Mouse (Mus musculus) skeletal muscle tissue, adult 2 months (tissue): Measurements from ENCODE around the gene Thsd4.
A peak's percentile ranks its signal among the peaks of the same experiment; 100 is the strongest.
"Not testable (repeated sequence)": the region's sequence is repeated elsewhere in the genome, so short reads cannot be mapped to it uniquely, and the experiment has no call there.

Experiments
- DNase-seq: peaks from one replicate; pipeline ENCODE4 v3.0.0-alpha.2; 2012; ENCODE audit warnings: low read depth, low spot score

Gene Thsd4

DNA sequence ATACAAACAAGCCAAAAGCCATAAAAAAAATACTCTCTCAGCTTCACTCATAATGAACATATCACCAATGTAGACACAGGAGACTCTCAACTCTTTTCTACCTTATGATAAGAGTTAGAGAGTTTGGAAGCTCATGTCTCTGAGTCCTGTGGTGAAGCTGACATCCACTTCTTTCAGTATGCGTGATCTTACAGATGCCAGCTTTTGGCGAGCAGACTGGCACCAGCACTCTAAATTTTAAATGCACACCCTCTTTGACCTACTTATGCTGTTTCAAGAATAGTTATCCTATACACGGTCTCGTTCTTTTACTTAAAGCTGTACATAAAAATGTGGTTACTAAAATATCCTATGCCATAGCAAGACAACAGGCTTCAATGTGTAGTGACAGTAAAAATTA is 524.1 kb downstream of the Thsd4 start:
- DNase-seq, result no peak

DNA sequence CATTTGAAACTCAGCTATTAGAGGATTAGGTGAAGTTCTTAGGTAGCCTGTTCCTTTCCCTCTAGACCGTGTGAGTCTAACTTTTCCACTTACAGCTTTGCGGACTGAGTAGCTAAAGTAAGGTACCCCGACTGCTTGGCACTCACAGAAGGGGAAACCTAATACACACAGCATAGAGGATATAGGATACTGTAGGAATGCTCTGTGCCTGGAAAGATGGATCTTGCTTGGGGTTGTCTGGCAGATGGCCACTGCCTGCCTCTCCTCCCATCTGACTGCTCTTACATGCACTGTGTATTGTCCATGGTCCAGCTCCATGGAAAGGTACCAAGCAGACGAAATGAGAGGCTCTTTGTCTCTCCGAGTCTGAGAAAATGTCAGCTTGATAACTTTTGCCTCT is 530.4 kb downstream of the Thsd4 start:
- DNase-seq, result peak; percentile 1

DNA sequence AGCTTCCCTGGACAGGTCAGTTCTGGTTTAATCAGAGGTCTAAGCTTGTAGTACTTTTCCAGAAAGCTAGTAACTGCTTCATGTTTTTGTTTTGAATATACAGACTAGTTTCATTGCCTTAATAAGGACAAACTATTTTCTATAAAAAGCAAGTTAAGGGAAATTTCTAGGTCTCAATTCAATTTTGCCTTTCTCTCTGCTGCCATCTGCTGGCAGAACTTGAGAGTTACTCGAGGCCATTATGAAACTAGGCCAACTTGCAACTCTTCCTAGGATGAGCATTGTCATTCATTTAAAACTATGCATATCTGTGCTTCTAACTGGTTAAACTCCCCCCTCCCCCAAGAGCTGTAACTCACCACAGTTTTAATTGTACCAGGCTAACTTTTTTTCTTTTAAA is 532.0 kb downstream of the Thsd4 start:
- DNase-seq, result peak; percentile 21

DNA sequence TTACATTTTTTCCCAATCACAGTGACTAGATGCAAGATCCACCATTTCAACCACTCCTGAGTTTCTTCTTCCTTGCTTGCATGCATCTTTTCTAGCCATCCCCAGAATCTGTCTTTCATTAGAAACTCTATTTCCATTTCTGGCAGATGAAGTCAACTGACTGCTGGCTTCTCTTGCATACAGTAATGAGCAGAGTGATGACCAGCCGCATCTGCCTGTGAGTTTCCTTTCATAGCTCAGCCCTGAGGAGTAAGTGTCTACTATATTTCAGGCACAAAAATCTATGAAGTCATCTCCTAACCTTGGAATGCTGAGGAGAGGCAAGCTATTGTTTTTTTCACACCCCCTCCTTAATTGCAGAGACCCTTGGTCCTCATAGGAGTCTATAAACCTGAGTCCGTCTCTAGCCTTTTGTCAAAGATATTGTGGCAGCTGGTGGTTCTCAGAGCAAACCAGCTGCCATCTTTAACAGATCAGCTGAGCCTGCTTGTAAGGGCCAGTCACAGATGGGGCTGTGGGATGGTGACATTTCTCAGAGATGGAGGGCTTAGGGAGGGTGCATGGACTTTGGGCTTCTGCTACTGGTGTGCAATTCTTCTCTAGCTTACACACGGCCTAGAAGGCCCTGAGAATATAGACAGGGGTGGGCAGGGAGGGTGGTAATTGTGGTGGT is 535.8 kb downstream of the Thsd4 start:
- no peak for DNase-seq

DNA sequence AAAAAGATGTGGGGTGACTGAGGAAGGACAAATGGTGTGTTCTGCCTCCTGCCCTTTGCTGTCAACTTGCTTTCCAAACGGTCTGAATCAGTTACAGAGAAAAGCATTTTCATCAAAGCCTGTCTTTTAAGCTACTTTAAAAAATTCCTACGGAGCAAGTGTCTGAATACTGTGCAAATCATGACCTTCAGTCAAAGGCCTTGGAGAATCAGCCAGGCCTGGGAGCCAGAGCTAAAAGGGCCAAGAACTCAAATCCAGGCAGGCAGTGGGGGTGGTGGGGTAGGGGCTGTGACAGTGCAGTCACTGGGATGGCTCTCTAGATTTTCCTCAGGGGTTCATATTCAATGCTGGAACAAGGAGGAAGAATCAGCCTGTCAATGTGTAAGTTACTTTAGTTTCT is 540.7 kb downstream of the Thsd4 start:
- no peak for DNase-seq

DNA sequence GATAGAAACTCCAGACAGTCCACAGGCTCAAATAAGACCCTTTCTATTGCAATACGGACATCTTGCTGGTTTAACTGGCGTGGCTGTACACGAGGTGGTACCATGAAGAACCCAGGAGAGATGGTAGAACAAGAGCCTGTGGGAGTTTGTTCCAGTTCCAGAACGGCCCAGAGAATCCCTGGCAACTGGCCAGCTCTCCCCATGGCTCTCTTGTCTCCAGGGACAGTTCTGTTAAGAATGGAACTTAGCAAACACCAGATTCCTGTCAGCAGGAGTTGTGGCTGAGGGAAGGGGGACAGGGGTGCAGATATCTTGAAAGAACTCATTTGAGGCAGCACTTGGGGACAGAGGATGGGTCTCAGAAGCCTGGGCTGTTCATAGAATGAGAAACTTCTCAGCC is 550.6 kb downstream of the Thsd4 start:
- DNase-seq, result no peak

DNA sequence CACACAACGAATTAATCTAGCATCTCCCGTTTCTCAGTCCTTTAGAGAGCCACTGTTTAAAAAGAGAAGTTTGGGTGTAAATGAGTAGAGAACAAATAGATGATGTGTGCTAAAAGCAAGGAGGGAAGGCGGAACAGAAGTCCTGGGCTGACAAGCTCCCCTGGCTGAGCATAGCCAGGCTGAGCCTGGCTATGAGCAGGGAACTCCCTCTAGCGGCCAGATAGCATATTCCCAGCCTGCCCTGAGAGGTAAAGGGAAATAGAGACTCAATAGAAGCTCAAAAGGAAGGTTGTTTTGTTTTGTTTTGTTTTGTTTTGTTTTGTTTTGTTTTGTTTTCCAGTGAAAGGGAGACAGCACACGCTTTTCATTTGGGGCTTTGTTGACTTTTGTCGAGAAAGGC is 552.5 kb downstream of the Thsd4 start:
- peak; percentile 43 for DNase-seq

DNA sequence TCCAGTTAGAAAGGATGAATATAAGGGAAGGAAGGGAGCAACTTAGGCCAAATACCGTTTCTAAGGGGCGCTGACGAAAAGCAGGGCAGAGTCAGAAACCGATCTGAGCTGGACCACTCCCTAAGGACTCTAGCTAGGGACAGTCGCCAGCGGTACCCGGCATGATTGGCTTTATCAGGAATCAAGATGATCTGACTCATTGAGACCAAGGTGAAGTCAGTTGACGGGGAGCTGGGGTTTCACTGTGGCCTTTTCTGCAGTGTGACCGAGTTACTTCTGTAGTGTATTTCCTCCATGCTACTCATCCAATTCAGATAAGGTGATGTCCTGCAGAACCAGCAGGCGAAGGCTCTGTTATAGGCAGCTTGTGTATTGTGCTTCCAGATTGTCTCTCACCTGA is 556.8 kb downstream of the Thsd4 start:
- no peak for DNase-seq

DNA sequence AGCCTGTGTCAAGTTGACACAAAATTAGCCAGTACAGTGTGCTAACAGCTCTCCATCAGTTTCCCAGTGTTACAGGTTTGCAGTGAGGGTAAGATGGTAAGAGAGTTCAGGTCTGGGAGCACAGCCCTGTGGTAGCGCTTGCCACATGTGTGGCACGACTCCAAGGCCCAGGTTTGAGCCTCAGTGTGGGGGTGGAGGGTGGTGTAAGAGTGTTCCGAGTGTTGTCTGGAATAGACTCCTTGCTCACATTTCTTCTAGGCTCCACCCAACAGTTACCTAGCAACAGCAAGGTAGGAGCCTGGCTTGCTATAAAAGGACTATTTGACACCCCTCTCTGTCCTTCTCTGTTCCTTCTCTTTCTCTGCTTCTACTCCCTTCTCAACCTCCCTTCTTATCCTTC is 557.5 kb downstream of the Thsd4 start:
- DNase-seq, result no peak

DNA sequence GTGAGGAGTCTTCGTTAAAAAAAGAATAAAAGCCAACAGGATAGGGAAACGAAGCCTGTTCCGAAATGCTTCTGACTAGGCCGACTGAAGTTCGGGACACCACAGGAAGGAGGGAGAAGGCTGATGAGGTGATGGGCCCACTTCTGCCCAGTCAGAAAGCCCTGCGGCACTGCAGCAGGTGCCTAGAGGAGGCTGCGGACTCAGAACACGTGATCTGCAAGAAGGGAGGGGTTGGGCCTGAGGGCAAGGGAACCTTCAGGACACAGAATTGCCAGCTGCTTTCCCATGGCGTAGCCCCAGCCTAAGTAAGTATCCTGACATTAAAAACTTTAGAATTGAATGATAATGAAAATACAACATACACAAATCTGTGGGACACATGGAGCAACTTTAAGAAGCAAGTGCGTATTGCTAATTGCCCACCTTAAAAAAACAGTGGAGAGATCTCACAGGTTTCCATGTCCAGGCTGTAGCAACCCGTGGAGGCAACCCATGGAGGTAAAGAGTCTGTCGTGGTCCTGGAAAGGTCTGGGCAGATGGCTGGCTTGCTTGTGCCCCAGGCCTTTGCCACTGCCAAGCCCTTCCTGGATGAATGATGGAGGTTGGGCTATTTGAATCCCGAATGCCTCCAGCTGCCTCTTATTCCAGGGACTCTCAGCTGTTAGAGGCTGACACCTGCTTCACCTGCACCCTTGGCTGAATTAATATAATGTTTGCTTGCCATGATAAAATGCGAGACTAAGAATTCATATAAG is 560.5 kb downstream of the Thsd4 start:
- no peak for DNase-seq

DNA sequence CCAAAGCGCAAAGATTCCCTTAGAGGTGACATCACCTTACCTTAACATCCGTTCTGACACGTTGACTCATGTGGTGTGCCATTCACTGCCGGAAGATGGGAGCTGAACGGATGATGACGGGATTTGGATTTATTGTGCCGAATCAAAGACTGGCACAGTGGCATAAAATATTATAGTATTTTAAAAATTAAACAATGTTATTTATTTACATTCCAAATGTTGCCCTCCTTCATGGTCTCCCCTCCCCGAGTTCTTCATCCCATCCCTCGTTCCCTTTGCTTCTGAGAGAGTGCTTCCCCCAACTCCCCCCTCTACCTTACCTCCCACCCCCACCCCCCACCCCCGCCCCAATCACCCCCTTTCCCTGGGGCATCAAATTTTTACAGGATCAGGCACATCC is 561.3 kb downstream of the Thsd4 start, which contains the start of gene Nr2e3:
Gene Nr2e3, minus strand, starts transcription at position 101 of the 400 bp plus-strand sequence.
- DNase-seq, result no peak

DNA sequence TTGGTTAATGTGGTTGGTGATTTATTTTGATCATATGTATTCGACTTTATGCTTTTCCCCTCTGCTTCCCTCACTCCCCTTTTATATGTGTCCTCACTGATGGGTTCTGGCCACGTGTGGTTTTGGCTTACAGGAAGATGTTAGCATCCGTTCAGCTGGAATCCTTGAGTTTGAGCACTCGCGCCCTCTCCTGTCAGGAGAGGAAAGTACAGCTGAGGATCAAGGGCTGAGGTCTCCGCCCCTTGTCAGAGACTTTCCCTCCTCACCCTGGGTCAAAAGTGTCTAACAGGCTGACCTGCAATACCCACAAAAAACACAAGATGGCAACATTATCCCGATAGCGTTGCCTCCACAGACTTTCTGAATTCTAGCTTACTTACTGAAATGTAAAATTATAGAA is 562.6 kb downstream of the Thsd4 start:
- DNase-seq, result peak; percentile 71

DNA sequence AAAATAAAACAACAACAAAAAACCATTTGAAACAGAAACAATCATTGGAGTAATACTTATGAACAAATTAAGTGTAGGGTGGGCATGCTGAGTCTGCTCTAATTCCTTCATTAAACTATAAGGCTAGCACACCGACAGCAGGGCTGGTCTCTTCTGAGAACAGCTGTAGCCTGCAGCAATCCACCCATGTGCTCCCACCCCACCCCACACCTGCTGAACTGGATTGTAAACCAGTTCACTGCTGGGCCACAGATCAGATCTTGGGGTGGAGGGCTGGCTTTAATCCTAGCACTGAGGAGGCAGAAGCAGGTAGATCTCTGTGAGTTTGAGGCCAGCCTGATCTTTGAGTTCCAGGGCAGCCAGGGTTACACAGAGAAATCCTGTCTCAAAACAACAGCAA is 563.7 kb downstream of the Thsd4 start:
- DNase-seq, result not testable (repeated sequence)

DNA sequence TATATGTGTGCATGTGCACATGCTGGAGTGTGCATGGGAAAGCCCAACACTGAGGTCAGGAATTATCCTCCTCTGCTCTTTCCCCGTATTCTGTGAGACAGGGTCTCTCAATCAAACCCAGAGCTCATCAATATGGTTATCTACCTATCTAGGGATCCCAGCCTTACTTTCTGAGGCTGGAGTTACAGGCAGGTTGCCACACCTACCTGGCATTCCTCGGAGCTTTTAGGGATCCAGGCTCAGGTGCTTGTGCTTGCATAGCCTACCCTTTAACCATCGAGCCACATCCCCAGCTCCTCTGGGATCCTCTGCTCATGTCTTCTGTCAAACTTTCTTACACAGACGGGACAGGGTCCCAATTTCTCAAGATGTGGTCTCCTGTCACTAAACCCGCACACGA is 565.4 kb downstream of the Thsd4 start:
- DNase-seq, result no peak

DNA sequence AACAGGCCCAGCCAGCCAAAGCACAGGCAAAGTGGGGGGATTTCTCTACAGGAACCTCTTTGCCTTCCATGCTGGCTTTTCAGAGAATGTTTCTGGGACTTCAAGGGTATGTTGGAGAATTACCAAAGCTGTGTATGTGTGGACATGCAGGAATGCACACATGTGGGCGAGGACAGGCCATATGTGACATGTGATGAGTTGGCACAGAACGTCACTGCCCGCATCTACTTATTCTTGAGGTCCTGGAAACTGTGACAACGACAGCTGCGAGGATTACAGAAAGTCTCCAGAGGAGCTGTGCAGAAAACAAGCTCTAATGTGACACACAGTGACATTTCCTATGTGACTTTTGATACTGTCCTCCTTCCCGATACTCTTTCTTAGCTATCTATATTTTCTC is 566.2 kb downstream of the Thsd4 start:
- no peak for DNase-seq

DNA sequence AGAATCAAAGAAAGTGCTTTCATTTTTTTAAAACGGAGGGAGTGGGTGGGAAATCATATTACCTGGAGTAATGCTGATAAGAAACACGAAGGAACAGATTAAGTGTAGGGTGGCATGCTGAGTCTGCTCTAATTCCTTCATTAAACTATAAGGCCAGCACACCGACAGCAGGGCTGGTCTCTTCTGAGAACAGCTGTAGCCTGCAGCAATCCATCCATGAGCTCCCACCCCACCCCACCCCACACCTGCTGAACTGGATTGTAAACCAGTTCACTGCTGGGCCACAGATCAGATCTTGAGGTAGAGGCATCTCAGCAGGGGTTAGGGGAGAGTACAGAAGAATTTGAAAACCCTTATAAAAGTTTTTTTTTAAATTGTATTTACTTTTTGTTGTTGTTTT is 566.6 kb downstream of the Thsd4 start:
- DNase-seq, result no peak

DNA sequence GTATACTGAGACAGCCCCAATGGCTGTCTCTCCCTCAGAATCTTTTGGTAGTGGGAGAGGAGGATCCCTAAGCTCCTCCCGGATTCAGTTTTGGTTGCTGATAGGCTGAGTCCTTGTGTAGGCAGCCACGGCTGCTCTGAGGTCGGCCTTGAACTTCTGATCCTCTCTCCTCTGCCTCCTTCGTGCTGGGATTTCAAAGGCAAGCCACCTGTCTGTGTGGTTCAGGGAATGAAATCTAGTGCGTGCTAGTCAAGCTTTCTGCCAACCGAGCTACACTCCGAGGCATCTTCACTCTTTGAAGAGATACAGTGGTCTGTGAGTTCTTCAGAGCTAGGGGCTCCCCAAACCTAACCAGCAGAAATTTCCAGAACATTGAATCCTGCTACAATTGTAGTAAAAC is 568.3 kb downstream of the Thsd4 start:
- DNase-seq, result no peak

DNA sequence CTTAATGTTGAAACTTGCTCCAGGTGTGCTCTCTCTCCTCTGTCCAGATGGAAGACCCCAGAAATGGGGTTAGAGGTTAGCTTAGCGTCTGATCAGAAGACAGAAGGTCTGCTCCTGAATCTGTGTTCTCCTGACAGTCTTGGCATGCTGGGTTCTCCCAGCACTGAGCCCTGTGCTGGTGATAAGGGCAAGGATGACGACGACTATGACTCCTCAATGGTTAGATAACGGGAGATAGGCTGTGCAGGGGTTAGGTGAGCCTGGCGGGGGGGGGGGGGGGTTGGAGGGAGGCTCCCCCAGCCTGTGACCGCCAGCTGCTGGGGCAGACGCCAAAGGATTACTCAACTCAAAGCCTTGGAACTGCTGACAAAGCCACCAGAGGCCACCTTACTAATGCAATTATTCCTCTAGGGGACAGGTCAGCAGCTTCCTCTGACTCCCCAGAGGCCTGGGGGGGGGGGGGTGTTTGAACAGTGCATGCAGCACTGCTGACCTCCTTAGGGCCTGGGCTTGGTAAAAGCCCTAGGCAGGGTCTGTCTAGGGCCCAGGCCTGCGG is 569.3 kb downstream of the Thsd4 start:
- DNase-seq, result no peak

DNA sequence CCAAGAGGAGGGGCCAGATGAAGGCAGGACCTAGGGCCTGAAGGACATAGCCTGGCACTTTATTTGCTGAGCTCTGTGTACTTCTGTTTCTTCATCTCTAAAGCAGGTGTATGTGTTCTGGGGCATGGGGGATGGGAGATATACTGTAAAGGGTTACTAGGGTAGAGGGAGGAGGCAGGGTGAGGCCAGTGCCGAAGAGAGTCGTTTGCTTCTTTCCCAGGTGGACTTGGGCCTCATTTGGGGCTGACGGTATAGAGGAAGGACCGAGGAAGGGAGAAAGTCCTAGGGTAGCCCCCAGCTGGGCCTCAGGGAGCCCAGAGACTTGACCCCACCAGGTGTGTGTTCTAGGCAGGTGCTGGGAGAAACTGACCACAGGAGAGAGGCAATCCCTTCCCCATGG is 569.9 kb downstream of the Thsd4 start:
- DNase-seq, result no peak

DNA sequence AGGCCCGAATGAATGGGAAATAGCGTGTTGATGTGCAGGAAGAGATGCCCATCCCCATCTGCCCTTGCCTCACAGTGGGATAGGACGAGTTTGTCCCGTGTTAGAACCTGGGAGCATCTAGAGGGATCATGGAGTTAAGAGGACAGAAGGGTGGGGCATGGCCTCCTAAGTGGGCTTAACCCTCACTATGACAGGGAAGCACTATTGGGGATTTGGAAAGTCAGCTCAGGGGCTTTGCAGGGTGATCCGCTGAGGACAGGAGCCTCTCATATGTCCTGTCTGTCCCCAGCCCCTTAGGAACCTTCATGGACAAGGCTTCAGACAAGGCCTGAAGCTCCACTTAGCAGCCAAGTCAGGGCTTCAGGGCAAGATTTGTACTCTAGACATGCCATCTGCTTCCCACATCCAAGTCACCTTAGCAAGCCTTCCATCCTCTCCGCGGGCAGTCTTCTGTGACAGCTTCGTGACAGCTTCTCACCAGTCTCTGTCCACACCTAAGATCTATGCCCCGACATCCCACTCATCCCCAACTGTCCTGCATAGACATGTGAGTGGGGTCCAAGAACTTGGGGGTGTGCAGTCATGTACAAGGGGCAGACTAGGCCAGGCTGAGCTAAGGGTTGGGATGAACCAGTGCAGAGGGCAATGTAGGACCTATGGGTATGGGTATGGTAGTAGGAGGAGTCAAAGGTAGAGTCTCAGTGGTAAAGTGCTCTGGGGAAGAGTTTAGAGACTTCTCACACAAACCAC is 570.7 kb downstream of the Thsd4 start:
- DNase-seq, result no peak

DNA sequence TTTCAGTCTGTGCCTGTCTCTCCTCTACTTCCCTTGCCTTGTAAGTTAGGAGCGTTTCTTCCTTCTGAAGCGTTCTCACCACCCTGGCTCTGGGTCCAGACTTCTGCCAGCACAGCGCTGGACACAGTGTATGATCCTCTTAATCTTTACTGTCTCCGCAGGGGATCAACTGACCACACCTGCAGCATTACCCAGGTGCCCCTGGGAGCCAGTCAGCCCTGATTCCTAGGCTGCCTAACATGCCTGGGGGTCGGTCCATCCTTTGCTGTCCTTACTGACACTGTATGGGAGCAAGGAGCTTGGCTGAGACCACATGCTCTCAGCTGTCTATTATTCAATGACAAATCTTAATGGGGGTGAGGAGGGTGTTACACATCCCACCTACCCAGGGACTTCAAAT is 571.9 kb downstream of the Thsd4 start:
- DNase-seq, result no peak

DNA sequence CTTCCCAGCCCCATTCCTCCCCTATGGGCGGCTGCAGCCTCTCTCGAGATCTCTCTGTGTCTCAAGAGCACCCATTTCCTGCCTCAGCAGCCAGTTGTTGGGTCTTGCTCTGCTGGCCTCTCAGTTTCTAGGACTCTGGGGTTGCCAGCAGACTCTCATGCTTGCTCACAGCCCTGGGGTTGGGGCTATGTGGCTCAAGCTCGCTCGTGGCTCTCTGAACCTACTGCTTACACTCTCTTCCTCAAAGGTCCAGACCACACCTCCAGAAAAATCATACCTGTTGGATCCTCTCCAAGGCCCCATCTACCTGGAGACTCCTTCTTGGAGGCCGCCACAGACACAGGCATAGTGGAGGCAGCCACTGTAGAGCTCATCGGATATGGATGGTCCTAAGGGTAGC is 572.3 kb downstream of the Thsd4 start:
- DNase-seq, result no peak
